Mouse (Mus musculus) limb, embryonic 10.5 days (tissue): Measurements from ENCODE around the gene A630001G21Rik. TPM values are rescaled to one million over a fixed set of nuclear protein-coding genes. Genes with fewer than 3 reads are reported as not detected.

Source experiments
- DNase-seq: peaks from one replicate; pipeline ENCODE4 v3.0.0-alpha.2; 2017; ENCODE audit warnings: low spot score
- H3K27ac ChIP-seq: fragments of 300-500 bp; sonication (generic); 2 replicates; pipeline ENCODE4 v1.5.1; 2016; ENCODE audit warnings: mild to moderate bottlenecking
- H3K27me3 ChIP-seq: fragments of 300-500 bp; sonication (generic); 2 replicates; pipeline ENCODE4 v1.6.1; 2016; ENCODE audit warnings: low read depth, mild to moderate bottlenecking; ENCODE audit not compliant: poor library complexity, severe bottlenecking
- H3K36me3 ChIP-seq: fragments of 300-500 bp; sonication (generic); 2 replicates; pipeline ENCODE4 v1.6.1; 2016; ENCODE audit warnings: mild to moderate bottlenecking, moderate library complexity
- H3K4me1 ChIP-seq: fragments of 300-500 bp; sonication (generic); 2 replicates; pipeline ENCODE4 v1.6.1; 2016
- H3K4me3 ChIP-seq: fragments of 300-500 bp; sonication (generic); 2 replicates; pipeline ENCODE4 v1.5.1; 2016; ENCODE audit warnings: mild to moderate bottlenecking, moderate library complexity
- H3K9me3 ChIP-seq: fragments of 300-500 bp; sonication (generic); replicated peaks from 2 replicates; pipeline ENCODE4 v1.6.1; 2016; ENCODE audit warnings: mild to moderate bottlenecking
- WGBS: fragments of 180-500 bp; shearing (Covaris S2); methylation state at CpG from one replicate; pipeline ENCODE4 v1.1.7; 2016; 5-methylcytosine and 5-hydroxymethylcytosine counted together
- polyA plus RNA-seq: library from polyadenylated mRNA; unstranded; fragments of >200 nt; fragmentation: Nextera tagmentation; extraction: Ambion mirVana; gene quantifications from 2 replicates; pipeline ENCODE4 v1.2.1, GENCODE M21; 2016

The A630001G21Rik gene
- polyA plus RNA-seq, 1 experiment from 2014 or later, result 0.48 TPM

GRCm38 (mm10) chr1:85763386-85763785, 15.1 kb downstream of the A630001G21Rik start:
- no peak overlapping the region for H3K27ac ChIP-seq
- 0 out of 2 replicates have a peak, but pooled peaks cover 4% of the 10 kb centered on the region for H3K4me1 ChIP-seq
- WGBS, result 88% methylated on average over 6 of the region's 6 CpGs
- H3K4me3 ChIP-seq, result no peak overlapping the region
- no peaks in the 10 kb centered on the region for H3K9me3 ChIP-seq
- DNase-seq, result no peak
- H3K36me3 ChIP-seq, result no peaks in the 10 kb centered on the region
- no peaks in the 10 kb centered on the region for H3K27me3 ChIP-seq

GRCm38 (mm10) chr1:85761665-85762064, 16.8 kb downstream of the A630001G21Rik start:
- 91% methylated on average over 4 of the region's 4 CpGs for WGBS
- H3K9me3 ChIP-seq, result no peaks in the 10 kb centered on the region
- H3K4me3 ChIP-seq, result no peak overlapping the region
- no peak overlapping the region for H3K27ac ChIP-seq
- no peaks in the 10 kb centered on the region for H3K36me3 ChIP-seq
- no peak for DNase-seq
- H3K4me1 ChIP-seq, result 0 out of 2 replicates have a peak, but pooled peaks cover 6% of the 10 kb centered on the region
- H3K27me3 ChIP-seq, result no peaks in the 10 kb centered on the region

- no peak overlapping the region for H3K27ac ChIP-seq
- H3K4me3 ChIP-seq, result no peak overlapping the region
- no peaks in the 10 kb centered on the region for H3K36me3 ChIP-seq
- H3K9me3 ChIP-seq, result no peaks in the 10 kb centered on the region
- 13% methylated on average over 1 of the region's 1 CpGs for WGBS
- DNase-seq, result no peak
- 0 out of 2 replicates have a peak, but pooled peaks cover 6% of the 10 kb centered on the region for H3K4me1 ChIP-seq
- no peaks in the 10 kb centered on the region for H3K27me3 ChIP-seq
Measured at GRCm38 (mm10) chr1:85758969-85759293, 19.5 kb downstream of the A630001G21Rik start.

- no peak for DNase-seq
- Histone ChIP-seq H3K9me3 (no peaks in the 10 kb centered on the region), H3K36me3 (no peaks in the 10 kb centered on the region), H3K4me3 (no peak overlapping the region), H3K27ac (no peak overlapping the region), H3K27me3 (no peaks in the 10 kb centered on the region), H3K4me1 (0 out of 2 replicates have a peak, but pooled peaks cover 6% of the 10 kb centered on the region)
- WGBS, result 34% methylated on average over 14 of the region's 14 CpGs
Measured at GRCm38 (mm10) chr1:85758231-85758968, 20.0 kb downstream of the A630001G21Rik start.

- WGBS, result 79% methylated on average over 6 of the region's 6 CpGs
- 0 out of 2 replicates have a peak, but pooled peaks cover 6% of the 10 kb centered on the region for H3K4me1 ChIP-seq
- no peak overlapping the region for H3K4me3 ChIP-seq
- no peak for DNase-seq
- no peaks in the 10 kb centered on the region for H3K9me3 ChIP-seq
- H3K36me3 ChIP-seq, result no peaks in the 10 kb centered on the region
- no peaks in the 10 kb centered on the region for H3K27me3 ChIP-seq
- H3K27ac ChIP-seq, result no peak overlapping the region
Measured at GRCm38 (mm10) chr1:85757531-85758230, 20.8 kb downstream of the A630001G21Rik start.

- no peak overlapping the region for H3K27ac ChIP-seq
- no peaks in the 10 kb centered on the region for H3K36me3 ChIP-seq
- no peaks in the 10 kb centered on the region for H3K27me3 ChIP-seq
- no peaks in the 10 kb centered on the region for H3K9me3 ChIP-seq
- no peak overlapping the region for H3K4me3 ChIP-seq
- H3K4me1 ChIP-seq, result no peaks in the 10 kb centered on the region
- DNase-seq, result no peak
- WGBS, result 84% methylated on average over 11 of the region's 11 CpGs
Measured at GRCm38 (mm10) chr1:85751932-85752680, 26.3 kb downstream of the A630001G21Rik start.

- DNase-seq, result no peak
- 72% methylated on average over 6 of the region's 6 CpGs for WGBS
- H3K4me1 ChIP-seq, result no peaks in the 10 kb centered on the region
- no peaks in the 10 kb centered on the region for H3K36me3 ChIP-seq
- no peaks in the 10 kb centered on the region for H3K27me3 ChIP-seq
- no peaks in the 10 kb centered on the region for H3K9me3 ChIP-seq
- no peak overlapping the region for H3K4me3 ChIP-seq
- H3K27ac ChIP-seq, result no peak overlapping the region
Measured at GRCm38 (mm10) chr1:85751494-85751893, 26.9 kb downstream of the A630001G21Rik start.

GRCm38 (mm10) chr1:85750650-85751049, 27.8 kb downstream of the A630001G21Rik start:
- Histone ChIP-seq H3K9me3 (no peaks in the 10 kb centered on the region), H3K27me3 (no peaks in the 10 kb centered on the region), H3K4me1 (no peaks in the 10 kb centered on the region), H3K36me3 (no peaks in the 10 kb centered on the region), H3K4me3 (no peak overlapping the region), H3K27ac (no peak overlapping the region)
- no peak for DNase-seq
- 89% methylated on average over 4 of the region's 4 CpGs for WGBS

GRCm38 (mm10) chr1:85749829-85750228, 28.6 kb downstream of the A630001G21Rik start:
- DNase-seq, result no peak
- Histone ChIP-seq H3K36me3 (no peaks in the 10 kb centered on the region), H3K9me3 (no peaks in the 10 kb centered on the region), H3K4me1 (no peaks in the 10 kb centered on the region), H3K27ac (no peak overlapping the region), H3K27me3 (no peaks in the 10 kb centered on the region), H3K4me3 (no peak overlapping the region)
- WGBS, result 96% methylated on average over 2 of the region's 2 CpGs

- DNase-seq, result no peak
- H3K4me1 ChIP-seq, result no peaks in the 10 kb centered on the region
- H3K36me3 ChIP-seq, result no peaks in the 10 kb centered on the region
- no peak overlapping the region for H3K4me3 ChIP-seq
- no peak overlapping the region for H3K27ac ChIP-seq
- WGBS, result 88% methylated on average over 5 of the region's 5 CpGs
- H3K27me3 ChIP-seq, result no peaks in the 10 kb centered on the region
- H3K9me3 ChIP-seq, result no peaks in the 10 kb centered on the region
Measured at GRCm38 (mm10) chr1:85746511-85746910, 31.9 kb downstream of the A630001G21Rik start.

GRCm38 (mm10) chr1:85744539-85744938, 33.9 kb downstream of the A630001G21Rik start:
- no peaks in the 10 kb centered on the region for H3K36me3 ChIP-seq
- H3K9me3 ChIP-seq, result no peaks in the 10 kb centered on the region
- H3K27ac ChIP-seq, result no peak overlapping the region
- H3K4me3 ChIP-seq, result no peak overlapping the region
- no peak for DNase-seq
- 85% methylated on average over 3 of the region's 3 CpGs for WGBS
- H3K27me3 ChIP-seq, result no peaks in the 10 kb centered on the region
- no peaks in the 10 kb centered on the region for H3K4me1 ChIP-seq

GRCm38 (mm10) chr1:85742916-85743505, 35.4 kb downstream of the A630001G21Rik start:
- no peak for DNase-seq
- Histone ChIP-seq H3K4me3 (no peak overlapping the region), H3K27ac (no peak overlapping the region), H3K4me1 (no peaks in the 10 kb centered on the region), H3K9me3 (no peaks in the 10 kb centered on the region), H3K27me3 (no peaks in the 10 kb centered on the region), H3K36me3 (no peaks in the 10 kb centered on the region)
- WGBS, result 41% methylated on average over 2 of the region's 2 CpGs
